Mouse (Mus musculus): ENCODE results near the gene Nat9.

Gene Nat9

GRCm38 (mm10) chr11:115212116-115212515, 24.5 kb upstream of the Nat9 start:
- DNase-seq = no peak

- no peak for DNase-seq
Observed at GRCm38 (mm10) chr11:115209958-115210357, 22.3 kb upstream of the Nat9 start.

GRCm38 (mm10) chr11:115208776-115209732, 21.4 kb upstream of the Nat9 start:
- no peak for DNase-seq

- no peak for DNase-seq
Observed at GRCm38 (mm10) chr11:115208126-115208525, 20.5 kb upstream of the Nat9 start.

- DNase-seq = no peak
Observed at GRCm38 (mm10) chr11:115202756-115203155, 15.1 kb upstream of the Nat9 start.

GRCm38 (mm10) chr11:115202316-115202715, 14.7 kb upstream of the Nat9 start:
- peak; percentile 55 for DNase-seq

GRCm38 (mm10) chr11:115200520-115200919, 12.9 kb upstream of the Nat9 start:
- no peak for DNase-seq

GRCm38 (mm10) chr11:115198932-115199384, 11.3 kb upstream of the Nat9 start:
- no peak for DNase-seq

GRCm38 (mm10) chr11:115197558-115197957, 9.9 kb upstream of the Nat9 start:
- DNase-seq = no peak

- DNase-seq = no peak
Observed at GRCm38 (mm10) chr11:115195933-115196332, 8.3 kb upstream of the Nat9 start.

GRCm38 (mm10) chr11:115194693-115195092, 7.0 kb upstream of the Nat9 start:
- DNase-seq = no peak

- peak; percentile 63 for DNase-seq
Observed at GRCm38 (mm10) chr11:115192180-115192579, 4.5 kb upstream of the Nat9 start.

- no peak for DNase-seq
Observed at GRCm38 (mm10) chr11:115189304-115189703, 1.6 kb upstream of the Nat9 start.

- no peak for DNase-seq
Observed at GRCm38 (mm10) chr11:115188539-115189231, 1.0 kb upstream of the Nat9 start.

GRCm38 (mm10) chr11:115187224-115187639, 427 bp downstream of the Nat9 start, which contains the start of gene Tmem104:
TSS of gene Tmem104 (plus strand) at chr11:115187487.
- DNase-seq = peak; percentile 98

- no peak for DNase-seq
Observed at GRCm38 (mm10) chr11:115184973-115185372, 2.7 kb downstream of the Nat9 start.

GRCm38 (mm10) chr11:115181913-115182638, 5.6 kb downstream of the Nat9 start:
- DNase-seq = peak; percentile 71

GRCm38 (mm10) chr11:115179881-115180280, 7.8 kb downstream of the Nat9 start:
- DNase-seq = peak; percentile 82

- DNase-seq = no peak
Observed at GRCm38 (mm10) chr11:115179191-115179590, 8.5 kb downstream of the Nat9 start.

GRCm38 (mm10) chr11:115178766-115179165, 8.9 kb downstream of the Nat9 start:
- peak; percentile 78 for DNase-seq

- DNase-seq = peak; percentile 87
Observed at GRCm38 (mm10) chr11:115177559-115178195, 10.0 kb downstream of the Nat9 start.

- no peak for DNase-seq
Observed at GRCm38 (mm10) chr11:115176399-115177190, 11.1 kb downstream of the Nat9 start.

All from kidney, adult 11 months (tissue).